Mouse (Mus musculus): ENCODE measurements around the gene Art3. TPM values are rescaled to one million over a fixed set of nuclear protein-coding genes. Genes with fewer than 3 reads are reported as not detected.
A peak's percentile ranks its signal among the peaks of the same experiment; 100 is the strongest.

Gene Art3
- polyA plus RNA-seq, 1 experiment from 2014 or later: 12.6 TPM

- peak; percentile 95 for ATAC-seq (ENCODE audit: low read depth)
- WGBS: 2% methylated on average over 41 of the region's 41 CpGs
- peak within 1 kb of the TSS; percentile 74 for H3K4me2 ChIP-seq (ENCODE audit: low read depth, low read length)
- H3K9me3 ChIP-seq (ENCODE audit: control insufficient read depth, low read length): no peaks in the 10 kb centered on the region
- peaks cover 8% of the 10 kb centered on the region; the same call in 1 of the 2 replicates for H3K36me3 ChIP-seq (ENCODE audit: control insufficient read depth, insufficient read depth, low read length)
- peak within 1 kb of the TSS; percentile 48 for H3K27ac ChIP-seq (ENCODE audit: low read length)
- H3K4me1 ChIP-seq (replicated peaks; ENCODE audit: control insufficient read depth, insufficient read depth, low read length): peaks cover 9% of the 10 kb centered on the region; the same call in 1 of the 2 replicates
- peak within 1 kb of the TSS; percentile 89 for H3K4me3 ChIP-seq (ENCODE audit: low read length)
- peak within 1 kb of the TSS; percentile 85 for H3K9ac ChIP-seq (ENCODE audit: low read length)
- no peaks in the 10 kb centered on the region for H3K27me3 ChIP-seq (ENCODE audit: control insufficient read depth, insufficient read depth, low read depth, low read length)
Measured at GRCm38 (mm10) chr5:92309681-92310511, 21.7 kb upstream of the Art3 start, which contains the start of gene Sdad1. Sdad1 (minus strand) TSS chr5:92310479.

GRCm38 (mm10) chr5:92312046-92312715 lies 19.4 kb upstream of the Art3 start:
- H3K9ac ChIP-seq (ENCODE audit: low read length): no peak overlapping the region
- peaks cover 9% of the 10 kb centered on the region; the same call in 1 of the 2 replicates for H3K4me1 ChIP-seq (replicated peaks; ENCODE audit: control insufficient read depth, insufficient read depth, low read length)
- H3K4me3 ChIP-seq (ENCODE audit: low read length): no peak overlapping the region
- 11% methylated on average over 13 of the region's 13 CpGs for WGBS
- no peaks in the 10 kb centered on the region for H3K36me3 ChIP-seq (ENCODE audit: control insufficient read depth, insufficient read depth, low read length)
- no peak for ATAC-seq (ENCODE audit: low read depth)
- H3K27me3 ChIP-seq (ENCODE audit: control insufficient read depth, insufficient read depth, low read depth, low read length): no peaks in the 10 kb centered on the region
- no peaks in the 10 kb centered on the region for H3K9me3 ChIP-seq (ENCODE audit: control insufficient read depth, low read length)
- H3K4me2 ChIP-seq (ENCODE audit: low read depth, low read length): no peak overlapping the region
- no peak overlapping the region for H3K27ac ChIP-seq (ENCODE audit: low read length)

DNA sequence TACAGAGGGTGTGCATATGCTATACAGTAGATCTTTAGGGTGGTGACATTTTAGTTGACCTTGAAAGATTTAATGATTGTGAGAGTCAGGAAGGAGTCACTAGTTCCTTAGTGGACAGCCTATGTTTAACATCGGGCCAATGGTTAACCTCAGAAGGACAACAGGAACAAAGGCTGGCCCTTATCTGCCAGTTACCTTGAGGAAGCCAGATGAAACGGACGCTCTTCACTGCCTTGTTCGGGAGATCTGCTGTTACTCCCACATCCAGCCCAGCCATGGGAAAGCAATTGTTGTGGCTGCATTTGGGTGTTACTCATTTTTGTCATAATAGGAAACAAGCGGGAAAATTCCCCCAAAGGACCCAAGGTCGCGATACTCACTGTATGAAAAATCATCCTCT lies 17.9 kb upstream of the Art3 start:
- Histone ChIP-seq H3K4me3 (ENCODE audit: low read length) (no peak overlapping the region), H3K36me3 (ENCODE audit: control insufficient read depth, insufficient read depth, low read length) (no peaks in the 10 kb centered on the region), H3K27ac (ENCODE audit: low read length) (no peak overlapping the region), H3K9me3 (ENCODE audit: control insufficient read depth, low read length) (no peaks in the 10 kb centered on the region), H3K27me3 (ENCODE audit: control insufficient read depth, insufficient read depth, low read depth, low read length) (no peaks in the 10 kb centered on the region), H3K9ac (ENCODE audit: low read length) (no peak overlapping the region), H3K4me1 (replicated peaks; ENCODE audit: control insufficient read depth, insufficient read depth, low read length) (peaks cover 8% of the 10 kb centered on the region; the same call in 1 of the 2 replicates), H3K4me2 (ENCODE audit: low read depth, low read length) (no peak overlapping the region)
- 41% methylated on average over 7 of the region's 7 CpGs for whole genome bisulfite sequencing
- no peak for ATAC-seq (ENCODE audit: low read depth)

DNA sequence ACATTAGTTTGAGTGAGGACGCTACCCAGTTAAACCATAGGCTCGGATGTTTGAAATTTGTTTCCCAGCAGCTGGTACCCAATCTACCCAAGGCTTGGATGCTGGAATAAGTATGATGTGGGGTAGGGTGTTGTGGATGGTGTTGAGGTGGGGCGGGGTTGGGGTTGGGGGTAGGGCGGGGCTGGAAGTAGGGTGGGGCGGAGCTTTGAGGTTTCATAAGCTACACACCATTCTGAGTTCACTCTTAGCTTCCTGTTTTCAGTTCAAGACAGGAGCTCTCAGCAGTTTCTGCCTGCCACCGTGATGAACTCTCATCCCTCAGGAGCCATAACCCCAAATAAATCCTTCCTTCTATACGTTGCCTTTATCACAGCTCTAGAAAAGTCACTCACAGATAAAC lies 13.5 kb upstream of the Art3 start:
- H3K27me3 ChIP-seq (ENCODE audit: control insufficient read depth, insufficient read depth, low read depth, low read length): no peaks in the 10 kb centered on the region
- H3K4me3 ChIP-seq (ENCODE audit: low read length): no peak overlapping the region
- no peak overlapping the region for H3K9ac ChIP-seq (ENCODE audit: low read length)
- no peak for ATAC-seq (ENCODE audit: low read depth)
- H3K27ac ChIP-seq (ENCODE audit: low read length): no peak overlapping the region
- 0 out of 2 replicates have a peak, but pooled peaks cover 4% of the 10 kb centered on the region for H3K4me1 ChIP-seq (replicated peaks; ENCODE audit: control insufficient read depth, insufficient read depth, low read length)
- H3K4me2 ChIP-seq (ENCODE audit: low read depth, low read length): no peak overlapping the region
- WGBS: 68% methylated on average over 7 of the region's 7 CpGs
- no peaks in the 10 kb centered on the region for H3K36me3 ChIP-seq (ENCODE audit: control insufficient read depth, insufficient read depth, low read length)
- no peaks in the 10 kb centered on the region for H3K9me3 ChIP-seq (ENCODE audit: control insufficient read depth, low read length)

GRCm38 (mm10) chr5:92318596-92318995 lies 13.0 kb upstream of the Art3 start:
- peaks cover 4% of the 10 kb centered on the region; the same call in 1 of the 2 replicates for H3K4me1 ChIP-seq (replicated peaks; ENCODE audit: control insufficient read depth, insufficient read depth, low read length)
- H3K4me2 ChIP-seq (ENCODE audit: low read depth, low read length): no peak overlapping the region

DNA sequence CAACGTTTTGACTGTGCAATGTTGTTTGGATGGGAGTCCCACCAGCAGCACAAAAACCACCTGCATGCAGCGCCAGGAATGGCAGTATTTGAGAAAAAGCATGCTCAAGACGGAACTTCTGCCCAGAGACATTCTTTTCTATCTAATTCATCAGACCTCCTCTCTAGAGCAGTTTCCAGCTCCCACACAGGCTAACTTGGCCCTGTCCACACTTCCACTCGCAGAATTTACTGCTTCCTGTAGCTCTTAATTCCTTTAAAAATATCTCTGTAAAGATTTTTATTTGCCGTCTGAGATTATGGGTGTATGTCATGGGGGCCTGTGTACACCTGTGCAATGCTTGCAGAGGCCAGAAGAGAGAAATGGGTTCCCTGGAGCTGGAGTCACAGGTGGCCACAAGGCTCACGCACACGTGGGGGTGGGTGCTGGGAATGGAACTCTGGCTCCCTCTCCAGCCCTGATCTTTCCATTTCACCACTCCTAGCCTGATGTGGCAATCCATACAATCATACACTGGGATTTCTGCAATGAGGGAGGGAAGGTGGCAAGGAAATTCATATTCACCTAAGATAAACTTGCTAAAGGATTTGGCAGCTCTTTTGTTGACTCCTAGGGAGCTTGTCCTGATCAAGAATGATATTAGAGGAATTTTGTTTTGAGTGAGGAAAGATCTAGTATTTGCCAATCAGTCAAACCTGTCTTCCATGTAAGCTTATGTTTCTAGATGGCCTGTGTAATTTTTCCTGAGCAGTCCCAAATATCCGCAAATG lies 9.8 kb upstream of the Art3 start:
- no peak overlapping the region for H3K9ac ChIP-seq (ENCODE audit: low read length)
- WGBS: 52% methylated on average over 8 of the region's 8 CpGs
- no peak overlapping the region for H3K4me2 ChIP-seq (ENCODE audit: low read depth, low read length)
- H3K4me1 ChIP-seq (replicated peaks; ENCODE audit: control insufficient read depth, insufficient read depth, low read length): peaks cover 11% of the 10 kb centered on the region
- H3K27ac ChIP-seq (ENCODE audit: low read length): no peak overlapping the region
- no peak overlapping the region for H3K4me3 ChIP-seq (ENCODE audit: low read length)
- no peaks in the 10 kb centered on the region for H3K9me3 ChIP-seq (ENCODE audit: control insufficient read depth, low read length)
- ATAC-seq (ENCODE audit: low read depth): no peak
- H3K36me3 ChIP-seq (ENCODE audit: control insufficient read depth, insufficient read depth, low read length): no peaks in the 10 kb centered on the region
- H3K27me3 ChIP-seq (ENCODE audit: control insufficient read depth, insufficient read depth, low read depth, low read length): no peaks in the 10 kb centered on the region

More at GRCm38 (mm10) chr5:92318596-92318995, 13.0 kb upstream of the Art3 start:
- Histone ChIP-seq H3K9me3 (ENCODE audit: control insufficient read depth, low read length) (no peaks in the 10 kb centered on the region), H3K27me3 (ENCODE audit: control insufficient read depth, insufficient read depth, low read depth, low read length) (no peaks in the 10 kb centered on the region), H3K36me3 (ENCODE audit: control insufficient read depth, insufficient read depth, low read length) (no peaks in the 10 kb centered on the region), H3K4me3 (ENCODE audit: low read length) (no peak overlapping the region), H3K27ac (ENCODE audit: low read length) (no peak overlapping the region), H3K9ac (ENCODE audit: low read length) (no peak overlapping the region)
- no peak for ATAC-seq (ENCODE audit: low read depth)
- 84% methylated on average over 14 of the region's 14 CpGs for WGBS

DNA sequence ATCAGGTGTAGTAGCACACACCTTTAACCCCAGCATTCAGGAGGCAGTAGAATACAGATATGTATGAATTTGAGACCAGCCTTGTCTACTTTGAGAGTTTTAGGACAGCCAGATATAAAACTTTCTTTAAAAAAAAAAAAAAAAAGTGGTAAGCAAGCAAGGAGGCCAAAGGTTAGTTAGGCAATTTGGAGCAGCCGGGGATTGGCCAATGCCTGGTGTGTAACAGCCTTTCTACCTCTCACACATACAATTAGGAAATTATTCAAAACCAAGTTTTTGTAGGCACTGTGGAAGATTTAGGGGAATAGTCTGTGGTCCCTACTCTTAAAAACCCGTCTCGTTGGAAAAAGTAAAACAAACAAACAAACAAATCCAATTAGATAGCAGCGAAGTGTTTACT lies 9.0 kb upstream of the Art3 start:
- no peak overlapping the region for H3K9ac ChIP-seq (ENCODE audit: low read length)
- no peak overlapping the region for H3K4me3 ChIP-seq (ENCODE audit: low read length)
- peaks cover 11% of the 10 kb centered on the region for H3K4me1 ChIP-seq (replicated peaks; ENCODE audit: control insufficient read depth, insufficient read depth, low read length)
- peak overlapping the region; percentile 79 for H3K27ac ChIP-seq (ENCODE audit: low read length)
- no peaks in the 10 kb centered on the region for H3K27me3 ChIP-seq (ENCODE audit: control insufficient read depth, insufficient read depth, low read depth, low read length)
- no peaks in the 10 kb centered on the region for H3K9me3 ChIP-seq (ENCODE audit: control insufficient read depth, low read length)
- WGBS: 59% methylated on average over 4 of the region's 4 CpGs
- ATAC-seq (ENCODE audit: low read depth): peak; percentile 29; the same call in 1 of the 2 replicates
- H3K4me2 ChIP-seq (ENCODE audit: low read depth, low read length): no peak overlapping the region
- H3K36me3 ChIP-seq (ENCODE audit: control insufficient read depth, insufficient read depth, low read length): no peaks in the 10 kb centered on the region

- no peaks in the 10 kb centered on the region for H3K27me3 ChIP-seq (ENCODE audit: control insufficient read depth, insufficient read depth, low read depth, low read length)
- WGBS: 38% methylated on average over 5 of the region's 5 CpGs
- H3K27ac ChIP-seq (ENCODE audit: low read length): peak overlapping the region; percentile 79
- H3K4me3 ChIP-seq (ENCODE audit: low read length): no peak overlapping the region
- H3K4me2 ChIP-seq (ENCODE audit: low read depth, low read length): no peak overlapping the region
- H3K9me3 ChIP-seq (ENCODE audit: control insufficient read depth, low read length): no peaks in the 10 kb centered on the region
- no peaks in the 10 kb centered on the region for H3K36me3 ChIP-seq (ENCODE audit: control insufficient read depth, insufficient read depth, low read length)
- H3K4me1 ChIP-seq (replicated peaks; ENCODE audit: control insufficient read depth, insufficient read depth, low read length): peaks cover 11% of the 10 kb centered on the region
- ATAC-seq (ENCODE audit: low read depth): peak; percentile 95
- H3K9ac ChIP-seq (ENCODE audit: low read length): no peak overlapping the region
Measured at GRCm38 (mm10) chr5:92323264-92323663, 8.4 kb upstream of the Art3 start.

DNA sequence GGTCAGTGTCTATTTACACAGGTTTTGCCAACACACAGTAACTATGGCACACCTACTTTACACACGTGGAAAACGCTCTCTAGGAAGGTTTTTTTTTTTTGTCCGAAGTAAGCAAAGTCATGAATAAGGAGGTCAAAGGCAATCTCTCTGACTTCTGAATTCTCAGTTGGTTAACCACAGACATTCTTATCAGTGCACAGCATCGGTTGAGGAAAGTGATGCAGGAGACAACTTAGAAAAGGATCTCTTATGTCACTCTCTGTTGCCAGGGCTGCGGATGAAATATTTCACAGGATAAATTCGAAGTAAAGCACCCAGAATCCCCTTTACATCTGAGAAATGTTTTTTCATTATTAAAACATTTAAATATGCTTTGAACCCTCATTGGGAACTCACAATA lies 4.3 kb upstream of the Art3 start:
- ATAC-seq (ENCODE audit: low read depth): no peak
- WGBS: 67% methylated on average over 6 of the region's 6 CpGs

More for the DNA sequence above, 4.3 kb upstream of the Art3 start:
- no peak overlapping the region for H3K4me3 ChIP-seq (ENCODE audit: low read length)
- no peaks in the 10 kb centered on the region for H3K27me3 ChIP-seq (ENCODE audit: control insufficient read depth, insufficient read depth, low read depth, low read length)
- no peak overlapping the region for H3K4me2 ChIP-seq (ENCODE audit: low read depth, low read length)
- H3K4me1 ChIP-seq (replicated peaks; ENCODE audit: control insufficient read depth, insufficient read depth, low read length): peaks cover 9% of the 10 kb centered on the region
- H3K9ac ChIP-seq (ENCODE audit: low read length): no peak overlapping the region
- no peak overlapping the region for H3K27ac ChIP-seq (ENCODE audit: low read length)
- no peaks in the 10 kb centered on the region for H3K9me3 ChIP-seq (ENCODE audit: control insufficient read depth, low read length)
- H3K36me3 ChIP-seq (ENCODE audit: control insufficient read depth, insufficient read depth, low read length): no peaks in the 10 kb centered on the region
